In genomic region chr2:162853576-162853975, GRCm38 (mm10) we compare ENCODE assay signal across 8 mouse cellular contexts.
A peak's percentile ranks its signal among the peaks of the same experiment; 100 is the strongest.
DNase-seq lines count a peak whose midpoint lies in the region; ATAC-seq and TF ChIP-seq lines count a peak whose summit lies in the region.

No protein-coding gene starts in this region.

- TF ChIP-seq CTCF in forebrain, postnatal 0 days (IDR thresholded peaks at IDR 0.05; ENCODE audit: low read depth), result peak; percentile 21; the same call in 1 of the 2 replicates

- no peaks in the 10 kb centered on the region for H3K36me3 ChIP-seq in heart, embryonic 11.5 days (ENCODE audit: control insufficient read depth, insufficient read depth, low read length)
- no peaks in the 10 kb centered on the region for H3K36me3 ChIP-seq in forebrain, postnatal 0 days (ENCODE audit: insufficient read depth)
- H3K36me3 ChIP-seq in limb, embryonic 10.5 days, result no peaks in the 10 kb centered on the region

- no peak overlapping the region for H3K27ac ChIP-seq in heart, embryonic 11.5 days (ENCODE audit: low read depth, low read length)
- H3K27ac ChIP-seq in forebrain, postnatal 0 days (ENCODE audit: low read depth, low read length), result no peak overlapping the region
- no peak overlapping the region for H3K27ac ChIP-seq in limb, embryonic 10.5 days

- no peak overlapping the region for H3K4me3 ChIP-seq in heart, embryonic 11.5 days (ENCODE audit: low read depth, low read length)
- no peak overlapping the region for H3K4me3 ChIP-seq in forebrain, postnatal 0 days (ENCODE audit: low read depth, low read length)
- no peak overlapping the region for H3K4me3 ChIP-seq in limb, embryonic 10.5 days

- 71% methylated on average over 7 of the region's 7 CpGs for WGBS in heart, embryonic 11.5 days (ENCODE audit: insufficient replicate concordance)
- WGBS in forebrain, postnatal 0 days, result 35% methylated on average over 7 of the region's 7 CpGs
- 73% methylated on average over 7 of the region's 7 CpGs for WGBS in limb, embryonic 10.5 days

- no peak for ATAC-seq in heart, embryonic 11.5 days (replicated peaks; ENCODE audit: insufficient number of reproducible peaks, low FRiP score, low TSS enrichment)
- ATAC-seq in forebrain, postnatal 0 days, result peak; percentile 34; the same call in 1 of the 2 replicates

- no peak overlapping the region for H3K9ac ChIP-seq in heart, embryonic 11.5 days (ENCODE audit: low read depth, low read length)
- no peak overlapping the region for H3K9ac ChIP-seq in forebrain, postnatal 0 days

- H3K4me2 ChIP-seq in heart, embryonic 11.5 days, result no peak overlapping the region
- H3K4me2 ChIP-seq in forebrain, postnatal 0 days (ENCODE audit: low read depth), result no peak overlapping the region

- DNase-seq in heart, adult 18-20 months, result peak; percentile 83 to 84
- peak; percentile 72 for DNase-seq in adrenal gland, postnatal 14 days
- DNase-seq in forebrain, postnatal 0 days, result peak; percentile 75
- DNase-seq in layer of hippocampus, adult 18-20 months (ENCODE audit: low spot score in 2 of 2), result peak; percentile 25 to 55
- no peak for DNase-seq in thymus, postnatal 0 days (ENCODE audit: low spot score)
- DNase-seq in neural tube, embryonic 10.5 days (ENCODE audit: extremely low spot score, low spot score), result no peak
- no peak for DNase-seq in limb, embryonic 10.5 days (ENCODE audit: low spot score)

- H3K9me3 ChIP-seq in heart, embryonic 11.5 days (replicated peaks; ENCODE audit: control insufficient read depth, low read length), result no peaks in the 10 kb centered on the region
- H3K9me3 ChIP-seq in forebrain, postnatal 0 days (ENCODE audit: low read length), result peaks cover 4% of the 10 kb centered on the region; the same call in 1 of the 2 replicates
- no peaks in the 10 kb centered on the region for H3K9me3 ChIP-seq in limb, embryonic 10.5 days (replicated peaks)

- no peaks in the 10 kb centered on the region for H3K27me3 ChIP-seq in heart, embryonic 11.5 days (ENCODE audit: control insufficient read depth, insufficient read depth, low read length)
- H3K27me3 ChIP-seq in forebrain, postnatal 0 days (ENCODE audit: insufficient read depth, low read length), result no peaks in the 10 kb centered on the region
- H3K27me3 ChIP-seq in limb, embryonic 10.5 days (ENCODE audit: low read depth, poor library complexity, severe bottlenecking), result no peaks in the 10 kb centered on the region

- H3K4me1 ChIP-seq in heart, embryonic 11.5 days (ENCODE audit: control insufficient read depth, insufficient read depth, low read length), result no peaks in the 10 kb centered on the region
- H3K4me1 ChIP-seq in forebrain, postnatal 0 days (ENCODE audit: insufficient read depth), result no peaks in the 10 kb centered on the region
- no peaks in the 10 kb centered on the region for H3K4me1 ChIP-seq in limb, embryonic 10.5 days

Comparison
In these comparisons a context has a peak if more than half of its experiments do, and no peak if none do; other contexts are left out.
1. DNase-seq: peak in heart, adult 18-20 months (2 of 2), adrenal gland, postnatal 14 days (single experiment), forebrain, postnatal 0 days (single experiment) and layer of hippocampus, adult 18-20 months (2 of 2); none in thymus, postnatal 0 days (single experiment), neural tube, embryonic 10.5 days (single experiment) and limb, embryonic 10.5 days (single experiment).